Mouse (Mus musculus) forebrain, embryonic 14.5 days (tissue): ENCODE data around the gene Rps6ka5. TPM values are rescaled to one million over a fixed set of nuclear protein-coding genes. Genes with fewer than 3 reads are reported as not detected.
A peak's percentile ranks its signal among the peaks of the same experiment; 100 is the strongest.

Experiments used
- ATAC-seq: fragments of 200-750 bp; cut with Nextera tagmentation; 2 replicates; pipeline ENCODE4 v1.8.0; 2017; ENCODE audit warnings: mild to moderate bottlenecking, moderate library complexity
- DNase-seq: peaks from one replicate; pipeline ENCODE4 v3.0.0-alpha.2; 2015; ENCODE audit warnings: low spot score
- H3K27ac ChIP-seq: fragments of 300-500 bp; sonication (generic); 2 replicates; pipeline ENCODE4 v1.5.1; 2014; ENCODE audit warnings: low read depth, mild to moderate bottlenecking, control low read depth, low read length, moderate library complexity
- H3K27me3 ChIP-seq: fragments of 300-500 bp; sonication (generic); replicated peaks from 2 replicates; pipeline ENCODE4 v1.6.1; 2014; ENCODE audit warnings: low read length, control low read depth, mixed read lengths; ENCODE audit not compliant: control insufficient read depth, insufficient read depth
- H3K36me3 ChIP-seq: fragments of 300-500 bp; sonication (generic); 2 replicates; pipeline ENCODE4 v1.6.1; 2014; ENCODE audit warnings: low read length, control low read depth; ENCODE audit not compliant: control insufficient read depth, insufficient read depth
- H3K4me1 ChIP-seq: fragments of 300-500 bp; sonication (generic); 2 replicates; pipeline ENCODE4 v1.6.1; 2014; ENCODE audit warnings: antibody characterized with exemption, low read length, control low read depth; ENCODE audit not compliant: control insufficient read depth, insufficient read depth
- H3K4me2 ChIP-seq: fragments of 300-500 bp; sonication (generic); 2 replicates; pipeline ENCODE4 v1.6.1; 2014; ENCODE audit warnings: mild to moderate bottlenecking, control low read depth, low read length
- H3K4me3 ChIP-seq: fragments of 300-500 bp; sonication (generic); 2 replicates; pipeline ENCODE4 v1.5.1; 2014; ENCODE audit warnings: low read depth, low read length, control low read depth
- H3K9ac ChIP-seq: fragments of 300-500 bp; sonication (generic); 2 replicates; pipeline ENCODE4 v1.6.1; 2014; ENCODE audit warnings: mild to moderate bottlenecking, low read length, control low read depth, moderate library complexity
- H3K9me3 ChIP-seq: fragments of 300-500 bp; sonication (generic); replicated peaks from 2 replicates; pipeline ENCODE4 v1.6.1; 2016; ENCODE audit warnings: low read length, control low read depth, mixed read lengths; ENCODE audit not compliant: control insufficient read depth
- WGBS: fragments of 180-500 bp; shearing (Covaris S2); extraction: QIAGEN DNeasy Blood & Tissue Kit; methylation state at CpG from one replicate; pipeline ENCODE4 v1.1.7; 2014; 5-methylcytosine and 5-hydroxymethylcytosine counted together
- polyA plus RNA-seq: library from polyadenylated mRNA; unstranded; fragments of >200 nt; fragmentation: Nextera tagmentation; extraction: Ambion mirVana; gene quantifications from 2 replicates; pipeline ENCODE4 v1.2.1, GENCODE M21; 2014

Rps6ka5 gene
- polyA plus RNA-seq, 1 experiment from 2014 or later: 10.3 TPM

DNA sequence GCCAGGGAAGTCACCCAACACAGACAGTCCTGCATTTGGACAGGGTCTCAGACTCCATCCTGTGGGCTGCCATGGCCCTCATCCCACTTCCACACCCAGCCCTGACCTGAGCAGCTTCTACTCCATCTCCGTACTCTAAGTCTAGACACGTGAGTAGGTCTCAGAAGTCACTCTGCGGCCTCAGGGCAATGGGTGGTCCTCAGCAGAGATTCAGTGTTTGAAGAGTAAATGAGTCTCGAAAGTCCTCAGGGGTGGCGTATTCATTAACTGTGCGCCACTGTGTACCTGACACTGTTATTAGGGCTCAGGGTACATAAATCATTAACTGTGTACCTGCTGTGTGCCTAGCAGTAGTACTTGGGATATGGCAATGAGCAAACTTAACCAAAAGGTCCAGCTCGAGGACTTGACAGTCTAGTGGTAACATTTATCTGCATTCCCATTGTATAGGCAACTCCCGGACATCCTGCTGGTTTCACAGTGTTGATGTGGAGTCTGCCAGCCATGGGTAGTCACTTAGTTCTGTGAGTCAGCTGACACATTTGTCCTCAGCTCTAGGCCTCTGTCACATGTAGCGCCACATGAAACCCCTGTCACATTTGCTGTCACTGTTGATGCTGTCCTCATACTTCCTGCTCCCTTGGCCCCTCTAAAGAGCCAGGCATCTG lies 217.0 kb downstream of the Rps6ka5 start:
- ATAC-seq (no peak), DNase-seq (no peak)
- Histone ChIP-seq H3K36me3 (peaks cover 3% of the 10 kb centered on the region; the same call in 1 of the 2 replicates), H3K9ac (no peak overlapping the region), H3K27ac (no peak overlapping the region), H3K9me3 (no peaks in the 10 kb centered on the region), H3K4me3 (no peak overlapping the region), H3K4me1 (no peaks in the 10 kb centered on the region), H3K4me2 (no peak overlapping the region), H3K27me3 (no peaks in the 10 kb centered on the region)
- 86% methylated on average over 9 of the region's 9 CpGs for WGBS

DNA sequence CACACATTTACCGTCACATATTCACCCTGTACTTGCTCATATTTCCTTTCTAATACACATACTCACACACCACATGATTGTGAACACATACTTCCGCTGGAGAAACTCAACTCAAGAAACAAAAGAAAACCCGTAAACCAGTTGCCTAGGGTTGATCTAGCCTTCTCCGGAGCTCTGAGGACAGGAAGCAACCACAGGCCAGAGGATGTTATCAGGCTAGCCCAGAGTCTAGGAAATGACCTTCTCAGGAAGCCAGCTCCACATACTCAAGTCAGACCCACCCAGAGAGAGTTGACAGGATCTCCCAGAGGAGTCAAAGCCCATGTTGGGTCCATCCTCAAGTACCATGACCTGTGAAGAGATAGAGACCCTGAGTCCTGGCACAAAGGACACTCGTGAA lies 218.1 kb downstream of the Rps6ka5 start:
- H3K9ac ChIP-seq: no peak overlapping the region

DNA sequence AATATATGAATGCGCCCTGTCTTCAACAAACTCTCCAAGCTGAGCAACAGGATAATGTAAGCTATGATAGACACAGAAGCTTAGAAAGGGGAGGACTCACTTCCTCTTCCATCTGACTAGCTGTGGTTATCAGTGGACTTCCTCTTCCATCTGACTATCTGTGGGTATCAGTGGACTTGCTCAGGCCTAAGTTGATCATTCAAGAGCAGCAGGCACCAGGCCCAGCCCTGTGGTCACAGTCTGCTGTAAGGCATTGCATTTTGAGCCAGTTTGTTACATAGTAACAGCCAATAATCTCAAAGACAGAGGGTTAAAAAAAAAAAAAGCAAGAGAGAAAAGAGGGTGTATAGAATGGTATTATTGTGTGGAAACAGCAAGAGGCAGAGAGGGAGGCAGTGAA lies 221.3 kb downstream of the Rps6ka5 start:
- no peaks in the 10 kb centered on the region for H3K9me3 ChIP-seq
- H3K4me3 ChIP-seq: no peak overlapping the region
- H3K27me3 ChIP-seq: no peaks in the 10 kb centered on the region
- H3K36me3 ChIP-seq: no peaks in the 10 kb centered on the region
- DNase-seq (no peak), ATAC-seq (no peak)
- H3K4me2 ChIP-seq: no peak overlapping the region
- no peak overlapping the region for H3K9ac ChIP-seq
- no peak overlapping the region for H3K27ac ChIP-seq
- no peaks in the 10 kb centered on the region for H3K4me1 ChIP-seq
- WGBS: 94% methylated on average over 1 of the region's 1 CpGs

More for the DNA sequence above, 218.1 kb downstream of the Rps6ka5 start:
- ATAC-seq (no peak), DNase-seq (no peak)
- peaks cover 3% of the 10 kb centered on the region; the same call in 1 of the 2 replicates for H3K36me3 ChIP-seq
- H3K27ac ChIP-seq: no peak overlapping the region
- H3K27me3 ChIP-seq: no peaks in the 10 kb centered on the region
- H3K4me2 ChIP-seq: no peak overlapping the region
- WGBS: 95% methylated on average over 5 of the region's 5 CpGs
- no peak overlapping the region for H3K4me3 ChIP-seq
- no peaks in the 10 kb centered on the region for H3K4me1 ChIP-seq
- H3K9me3 ChIP-seq: no peaks in the 10 kb centered on the region

DNA sequence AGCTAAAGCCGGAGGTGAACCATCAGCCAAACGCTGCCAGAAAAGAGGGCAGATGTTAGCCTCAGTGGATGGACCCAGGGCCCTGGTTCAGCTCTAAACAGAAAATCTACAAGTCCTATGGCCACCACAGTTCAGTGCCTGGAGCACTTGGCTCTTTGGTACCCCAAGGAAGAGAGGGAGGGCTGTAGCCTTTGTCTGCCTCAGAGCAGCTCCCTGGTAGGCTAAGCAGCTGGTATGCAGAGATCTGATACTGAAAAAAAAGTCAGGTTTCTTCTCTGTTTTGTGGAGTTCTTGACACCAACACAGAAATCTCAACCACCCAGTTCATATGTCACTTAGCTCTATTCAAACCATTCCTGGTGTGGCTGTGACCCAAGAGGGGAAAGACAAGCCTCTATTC lies 222.2 kb downstream of the Rps6ka5 start:
- ATAC-seq (no peak), DNase-seq (no peak)
- Histone ChIP-seq H3K9ac (no peak overlapping the region), H3K27ac (no peak overlapping the region), H3K4me2 (no peak overlapping the region), H3K36me3 (peaks cover 5% of the 10 kb centered on the region), H3K9me3 (no peaks in the 10 kb centered on the region), H3K27me3 (no peaks in the 10 kb centered on the region), H3K4me1 (no peaks in the 10 kb centered on the region), H3K4me3 (no peak overlapping the region)
- 93% methylated on average over 2 of the region's 2 CpGs for WGBS

DNA sequence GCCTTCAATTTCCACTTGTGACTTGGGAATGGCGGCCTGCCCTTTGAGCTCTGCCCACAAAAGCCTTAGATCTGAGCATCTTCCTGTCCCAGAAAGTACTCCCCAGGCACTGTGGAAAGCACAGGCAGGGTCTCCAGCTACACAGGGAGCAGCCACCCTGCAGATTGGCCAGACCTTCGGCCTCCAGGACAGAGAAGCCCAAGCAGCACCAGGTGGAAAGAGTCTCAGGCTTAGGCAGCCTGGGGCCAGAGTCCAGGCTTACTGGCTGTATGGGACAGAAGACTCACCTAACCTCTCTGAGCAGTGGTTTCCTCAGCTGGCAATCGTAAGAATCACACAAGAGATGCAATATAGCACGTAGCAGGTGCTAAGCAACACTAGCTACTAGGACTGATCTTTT lies 223.1 kb downstream of the Rps6ka5 start:
- no peak overlapping the region for H3K9ac ChIP-seq
- H3K4me3 ChIP-seq: no peak overlapping the region

DNA sequence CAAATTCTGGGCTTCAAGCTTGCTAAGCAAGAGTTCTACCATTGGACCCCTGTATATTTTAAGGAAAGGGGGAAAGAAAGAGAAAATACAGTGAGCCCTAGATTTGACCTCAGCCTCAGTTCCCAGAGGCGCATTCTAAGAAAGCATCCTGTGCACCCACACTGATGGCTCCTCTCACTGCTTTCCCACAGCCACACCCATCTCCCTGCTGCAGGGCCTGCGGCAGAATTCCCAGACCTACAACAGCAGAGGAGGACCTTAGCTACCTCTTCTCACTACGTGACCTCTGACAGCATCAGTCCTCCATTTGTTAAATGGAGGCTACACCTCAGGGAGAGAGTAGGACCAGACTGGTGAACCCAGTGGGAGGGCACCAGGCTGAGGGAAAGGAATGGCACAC lies 224.2 kb downstream of the Rps6ka5 start:
- Histone ChIP-seq H3K9ac (no peak overlapping the region), H3K36me3 (peaks cover 23% of the 10 kb centered on the region), H3K9me3 (no peaks in the 10 kb centered on the region), H3K4me1 (no peaks in the 10 kb centered on the region), H3K4me2 (no peak overlapping the region), H3K27ac (no peak overlapping the region), H3K4me3 (no peak overlapping the region), H3K27me3 (no peaks in the 10 kb centered on the region)
- no peak for DNase-seq
- 90% methylated on average over 3 of the region's 3 CpGs for WGBS
- no peak for ATAC-seq

More for the DNA sequence above, 223.1 kb downstream of the Rps6ka5 start:
- Histone ChIP-seq H3K9me3 (no peaks in the 10 kb centered on the region), H3K4me1 (no peaks in the 10 kb centered on the region), H3K27me3 (no peaks in the 10 kb centered on the region), H3K27ac (0 out of 2 replicates have a peak overlapping the region, but pooled peaks have one; percentile 6), H3K4me2 (no peak overlapping the region), H3K36me3 (peaks cover 14% of the 10 kb centered on the region)
- 97% methylated on average over 4 of the region's 4 CpGs for WGBS
- no peak for ATAC-seq
- DNase-seq: no peak

DNA sequence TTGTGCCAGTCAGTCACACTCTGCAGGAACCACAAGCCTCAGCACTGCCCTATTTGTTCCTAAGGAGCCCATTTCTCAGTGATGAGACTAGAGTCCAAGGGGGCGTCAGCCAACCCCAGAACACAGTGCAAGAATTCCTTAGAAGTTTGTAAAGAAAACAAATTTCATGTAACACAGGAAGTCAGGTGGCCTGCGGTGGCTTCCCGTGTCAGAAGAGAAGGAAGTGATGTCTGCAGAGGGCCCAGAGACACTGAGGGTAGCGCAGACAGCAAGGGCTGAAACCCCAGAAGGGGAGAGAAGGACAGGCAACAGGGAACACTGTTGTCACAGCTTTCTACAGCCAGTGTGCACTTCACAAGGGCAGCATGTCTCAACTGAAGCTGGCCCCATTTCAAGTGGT lies 225.5 kb downstream of the Rps6ka5 start:
- Histone ChIP-seq H3K4me2 (no peak overlapping the region), H3K36me3 (peaks cover 34% of the 10 kb centered on the region), H3K9me3 (no peaks in the 10 kb centered on the region), H3K27me3 (no peaks in the 10 kb centered on the region), H3K4me1 (no peaks in the 10 kb centered on the region), H3K4me3 (no peak overlapping the region), H3K27ac (no peak overlapping the region), H3K9ac (no peak overlapping the region)
- DNase-seq (no peak), ATAC-seq (no peak)
- WGBS: 89% methylated on average over 4 of the region's 4 CpGs

DNA sequence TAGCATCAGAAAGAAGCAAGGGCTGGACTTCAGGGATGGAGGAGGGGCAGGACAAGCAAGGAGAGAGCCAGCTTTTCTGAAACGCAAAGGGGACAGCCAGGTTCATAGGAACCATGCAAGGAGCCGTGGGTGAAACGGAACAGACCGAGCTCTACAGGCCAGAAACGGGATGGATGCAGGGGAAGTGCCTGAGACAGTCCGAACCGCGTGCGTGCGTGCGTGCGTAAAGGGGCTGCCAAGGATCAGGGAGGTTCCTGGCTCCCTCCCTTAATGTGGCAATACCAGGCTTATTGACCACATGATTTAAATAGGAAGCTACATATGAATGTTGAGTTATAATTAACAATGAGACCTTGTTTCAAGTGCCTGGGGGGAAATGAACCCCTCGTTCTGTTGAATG lies 227.3 kb downstream of the Rps6ka5 start:
- DNase-seq (no peak), ATAC-seq (no peak)
- H3K27ac ChIP-seq: no peak overlapping the region
- H3K27me3 ChIP-seq: no peaks in the 10 kb centered on the region
- no peaks in the 10 kb centered on the region for H3K9me3 ChIP-seq
- no peak overlapping the region for H3K9ac ChIP-seq
- 91% methylated on average over 13 of the region's 13 CpGs for WGBS
- H3K4me3 ChIP-seq: no peak overlapping the region
- peaks cover 47% of the 10 kb centered on the region for H3K36me3 ChIP-seq
- no peaks in the 10 kb centered on the region for H3K4me1 ChIP-seq
- no peak overlapping the region for H3K4me2 ChIP-seq
